Mouse (Mus musculus): ENCODE data around the gene Pip5kl1. TPM values are rescaled to one million over a fixed set of nuclear protein-coding genes. Genes with fewer than 3 reads are reported as not detected.

Gene Pip5kl1
- 0.23 TPM in 1 of 2 replicates, not detected in the other for total RNA-seq (2021)
- long read RNA-seq, experiment 1, result 0 reads
- long read RNA-seq, experiment 2, result 0 reads

DNA sequence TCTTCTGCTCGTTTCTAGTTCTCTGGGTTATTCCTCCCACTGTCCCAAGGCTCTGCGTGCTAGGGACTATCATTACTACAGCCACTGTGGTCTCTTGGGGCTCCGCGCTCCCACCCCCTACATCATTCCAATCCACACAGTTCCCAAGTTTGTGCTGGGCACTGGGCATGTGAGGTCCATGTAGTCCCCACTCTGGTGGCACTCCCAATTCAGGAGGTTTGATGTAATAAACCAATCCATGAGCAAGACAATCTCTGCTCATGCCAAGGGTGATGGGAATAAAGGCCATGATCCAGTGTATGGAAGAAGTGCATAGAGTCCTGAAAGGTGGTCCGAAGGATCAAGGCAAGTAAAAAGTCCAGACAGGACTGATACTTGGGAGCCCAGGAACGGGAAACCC, at the start of gene Pip5kl1:
Gene Pip5kl1, plus strand, starts transcription at position 301 of the 400 bp plus-strand sequence.
- DNase-seq, result no peak

DNA sequence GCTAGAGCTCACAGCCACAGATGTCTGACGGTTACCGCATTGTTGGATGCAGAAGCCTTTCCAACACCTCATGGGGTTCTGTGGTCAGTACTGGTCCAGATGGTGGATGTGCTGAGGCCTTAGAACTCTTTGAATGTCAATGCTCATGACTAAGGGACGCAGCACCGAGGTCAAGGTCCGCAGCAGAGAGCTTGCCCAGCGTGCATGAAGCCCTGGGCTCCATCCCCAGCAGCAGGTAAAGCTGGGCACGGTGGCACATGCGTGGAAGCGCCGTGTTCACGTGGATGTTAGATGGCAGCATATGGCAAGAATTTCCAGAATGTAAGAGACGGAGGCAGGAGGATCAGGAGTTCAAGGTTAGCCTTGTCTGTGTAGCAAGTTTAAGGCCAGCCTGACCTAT, 48.8 kb upstream of the Pip5kl1 start:
- no peak for DNase-seq

DNA sequence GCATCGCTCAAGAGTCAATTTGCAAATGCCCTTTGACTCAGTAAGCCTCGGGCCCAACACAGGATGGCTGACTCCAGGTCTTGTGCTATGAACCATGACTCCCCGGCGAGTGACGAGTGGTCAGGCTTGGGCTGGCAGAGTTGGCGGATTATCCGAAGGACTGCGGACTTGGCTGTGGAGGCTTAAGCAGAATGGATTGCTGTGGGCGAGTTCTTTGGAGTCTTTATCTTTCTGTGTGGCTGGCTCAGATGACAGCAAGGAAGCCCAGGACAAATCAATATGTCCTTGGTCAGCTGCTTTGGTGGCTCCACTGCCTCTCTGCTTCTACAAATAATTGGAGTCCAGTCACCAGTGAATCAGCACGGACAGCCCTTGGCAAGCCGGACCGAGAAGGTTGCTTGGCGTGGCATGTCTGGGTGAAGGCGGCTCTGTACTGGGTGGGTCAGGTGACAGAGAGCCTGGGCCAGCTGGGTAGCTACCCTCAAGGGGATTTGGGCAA, 47.1 kb upstream of the Pip5kl1 start:
- peak; percentile 87 for DNase-seq

DNA sequence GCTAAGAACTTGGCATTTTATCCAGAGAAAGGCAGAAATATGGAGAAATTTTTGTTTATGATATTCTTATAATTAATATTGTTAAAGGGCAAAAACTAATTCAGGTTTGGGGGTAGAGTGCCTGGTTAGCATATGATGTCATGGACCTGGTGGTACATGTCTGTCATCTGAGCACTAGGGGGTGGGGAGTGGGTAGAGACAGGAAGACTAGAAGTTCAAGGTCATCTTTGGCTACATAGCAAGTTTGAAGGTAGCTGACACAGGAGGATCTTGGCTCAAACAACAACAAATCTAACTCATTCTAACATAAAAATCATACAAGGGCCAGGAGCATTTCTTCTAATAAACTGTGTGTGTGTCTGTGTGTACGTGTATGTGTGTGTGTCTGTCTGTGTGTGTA, 46.3 kb upstream of the Pip5kl1 start:
- no peak for DNase-seq

DNA sequence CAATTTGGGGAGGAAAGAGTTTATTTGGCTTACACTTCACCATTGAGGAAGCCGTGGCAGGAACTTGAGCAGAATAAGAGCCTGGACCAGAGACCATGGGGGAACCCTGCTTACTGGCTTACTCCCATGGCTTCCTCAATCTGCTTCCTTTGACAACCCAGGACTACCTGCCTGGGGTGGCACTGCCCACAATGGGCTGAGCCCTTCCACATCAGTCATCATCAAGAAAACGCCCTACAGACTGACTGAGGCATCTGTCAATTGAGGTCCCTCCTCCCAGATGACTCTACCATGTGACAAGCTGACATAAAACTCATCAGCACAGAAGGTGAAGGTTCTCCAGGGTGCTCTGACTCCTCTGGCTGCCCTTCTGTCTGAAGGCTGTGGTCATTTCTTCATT, 44.1 kb upstream of the Pip5kl1 start:
- no peak for DNase-seq

DNA sequence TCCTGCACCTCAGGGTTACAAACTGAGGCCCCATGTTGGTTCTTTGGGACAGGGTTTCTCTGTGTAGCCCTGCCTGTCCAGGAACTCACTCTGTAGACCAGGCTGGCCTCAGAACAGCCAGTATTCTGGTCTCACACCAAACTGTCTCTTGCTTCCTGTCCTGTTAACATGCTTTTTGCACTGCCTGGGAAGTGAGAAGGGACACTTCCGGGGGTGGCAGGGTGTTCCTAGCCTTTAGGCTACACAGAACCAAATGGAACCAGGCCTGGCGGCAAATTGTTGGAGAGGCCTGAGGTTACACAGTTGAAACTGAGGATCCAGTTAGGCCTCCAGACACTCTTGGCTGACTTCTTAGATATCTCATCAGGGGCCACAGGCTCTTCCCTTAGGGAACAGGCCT, 41.4 kb upstream of the Pip5kl1 start:
- DNase-seq, result no peak

DNA sequence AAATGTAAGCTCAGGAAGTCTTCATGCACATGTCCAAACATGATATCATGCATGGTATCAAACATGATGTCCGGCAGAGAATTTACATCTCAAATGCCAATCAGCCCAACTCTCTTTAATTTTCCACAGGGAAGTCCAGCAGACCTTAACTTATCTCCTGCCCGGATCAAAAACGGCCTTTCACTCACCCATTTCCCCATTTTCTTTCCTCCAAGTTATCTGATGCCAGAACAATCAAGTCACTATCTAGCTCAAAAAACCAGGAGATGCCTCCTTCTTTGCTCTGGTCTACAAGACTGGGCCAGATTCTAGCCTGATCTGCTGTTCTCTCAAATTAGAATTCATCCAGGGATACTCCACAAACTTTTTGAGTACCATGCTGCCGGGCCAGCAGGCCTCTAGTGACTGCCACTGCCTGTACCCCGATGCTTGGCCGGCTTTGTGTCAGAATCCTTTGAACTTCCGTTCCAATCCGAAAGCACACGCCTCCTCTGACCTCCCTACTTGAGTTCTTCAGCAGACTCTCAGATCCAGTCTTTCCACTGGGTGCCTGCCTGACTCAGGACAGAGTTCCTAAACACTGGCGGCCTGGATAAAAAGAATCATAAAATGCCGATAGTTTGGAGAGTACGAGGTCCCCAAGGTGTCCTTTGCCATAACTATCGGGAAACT, 40.4 kb upstream of the Pip5kl1 start:
- DNase-seq, result peak; percentile 73

DNA sequence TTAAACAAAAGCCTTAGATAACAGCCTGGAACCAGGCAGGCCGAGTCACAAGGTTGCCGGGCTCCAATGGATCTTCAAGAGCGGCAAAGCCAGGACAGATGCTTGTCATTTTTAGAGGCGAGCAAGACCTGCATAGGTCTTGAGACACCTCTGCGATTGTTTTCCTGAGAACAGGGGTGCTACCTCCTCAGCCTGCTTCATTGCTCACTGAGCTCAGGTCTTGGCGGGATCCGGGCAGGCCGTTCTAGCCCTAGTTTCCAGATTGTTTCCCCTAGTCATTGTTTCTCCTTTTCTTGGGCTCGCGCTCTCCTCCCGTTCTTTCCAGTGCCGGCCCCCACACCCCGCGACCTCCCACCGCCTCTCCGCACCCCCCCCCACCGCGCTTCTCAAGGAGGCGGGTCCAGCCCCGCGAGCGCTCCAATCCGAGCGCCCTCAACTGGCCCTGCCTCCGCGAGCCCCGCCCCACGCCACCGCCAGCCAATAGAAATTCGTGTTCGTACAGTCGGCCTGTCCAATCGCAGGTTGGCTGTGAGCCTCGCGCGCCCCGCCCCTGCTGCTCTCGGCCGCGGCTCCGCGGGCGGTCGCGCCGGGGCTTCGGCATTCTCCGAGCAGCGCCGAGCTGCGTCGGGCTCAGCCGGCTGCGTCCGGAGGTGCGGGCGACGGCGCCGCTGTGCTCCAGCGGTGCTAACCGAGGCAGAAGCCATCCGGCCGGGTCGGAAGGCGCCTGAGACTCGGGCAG, 39.7 kb upstream of the Pip5kl1 start, which contains the start of gene Fam102a:
Gene Fam102a, plus strand, starts transcription at position 600 of the 739 bp plus-strand sequence.
- DNase-seq, result peak; percentile 99

DNA sequence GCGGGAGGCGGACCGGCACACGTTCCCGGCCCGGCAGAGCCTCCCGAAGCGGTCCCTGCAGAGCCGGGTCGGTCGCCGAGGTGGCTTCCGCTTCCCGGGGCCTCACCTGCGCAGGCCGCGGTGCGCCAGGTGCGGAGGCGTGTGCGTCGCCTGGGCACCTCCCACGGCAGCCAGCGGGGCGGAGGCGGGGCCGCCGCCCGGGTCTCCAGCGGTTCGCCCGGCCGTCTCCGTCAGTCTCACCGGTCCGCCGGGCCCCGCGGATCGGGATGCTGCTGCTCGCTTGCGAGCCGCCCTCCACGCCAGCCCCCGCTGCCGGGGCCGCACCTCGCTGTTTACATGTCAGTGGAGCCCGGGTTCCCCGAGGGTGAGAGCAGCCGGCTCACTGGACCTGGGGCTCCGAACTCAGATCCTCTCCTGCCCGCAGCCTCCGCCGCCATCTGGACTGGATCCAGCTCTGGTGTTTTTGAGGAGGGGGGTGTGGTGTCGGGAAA, 39.1 kb upstream of the Pip5kl1 start:
- DNase-seq, result peak; percentile 73

DNA sequence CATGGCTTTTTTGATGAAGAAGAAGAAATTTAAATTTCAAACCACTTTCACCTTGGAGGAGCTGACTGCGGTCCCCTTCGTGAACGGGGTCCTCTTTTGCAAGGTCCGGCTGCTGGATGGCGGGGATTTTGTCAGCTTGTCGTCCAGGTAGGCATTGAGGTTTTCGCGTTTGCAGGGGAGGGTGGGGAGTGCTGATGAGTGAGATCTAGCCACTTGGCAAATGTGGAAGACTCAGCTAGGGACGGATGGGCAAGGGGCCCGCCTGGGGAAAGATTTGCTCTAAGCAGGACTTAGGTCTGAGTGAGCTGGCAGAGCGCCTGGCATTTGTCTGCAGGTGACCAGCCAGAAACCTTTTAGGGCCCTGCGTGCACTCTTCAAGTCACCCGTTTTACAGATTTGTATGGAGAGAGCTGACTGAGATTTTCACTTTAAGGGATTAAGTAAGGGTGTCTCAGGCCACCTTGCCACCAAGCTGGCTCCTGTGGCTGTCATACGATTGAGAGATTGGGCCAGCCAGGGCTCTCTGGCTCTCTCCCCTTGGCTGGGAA, 38.4 kb upstream of the Pip5kl1 start:
- peak; percentile 47 for DNase-seq

DNA sequence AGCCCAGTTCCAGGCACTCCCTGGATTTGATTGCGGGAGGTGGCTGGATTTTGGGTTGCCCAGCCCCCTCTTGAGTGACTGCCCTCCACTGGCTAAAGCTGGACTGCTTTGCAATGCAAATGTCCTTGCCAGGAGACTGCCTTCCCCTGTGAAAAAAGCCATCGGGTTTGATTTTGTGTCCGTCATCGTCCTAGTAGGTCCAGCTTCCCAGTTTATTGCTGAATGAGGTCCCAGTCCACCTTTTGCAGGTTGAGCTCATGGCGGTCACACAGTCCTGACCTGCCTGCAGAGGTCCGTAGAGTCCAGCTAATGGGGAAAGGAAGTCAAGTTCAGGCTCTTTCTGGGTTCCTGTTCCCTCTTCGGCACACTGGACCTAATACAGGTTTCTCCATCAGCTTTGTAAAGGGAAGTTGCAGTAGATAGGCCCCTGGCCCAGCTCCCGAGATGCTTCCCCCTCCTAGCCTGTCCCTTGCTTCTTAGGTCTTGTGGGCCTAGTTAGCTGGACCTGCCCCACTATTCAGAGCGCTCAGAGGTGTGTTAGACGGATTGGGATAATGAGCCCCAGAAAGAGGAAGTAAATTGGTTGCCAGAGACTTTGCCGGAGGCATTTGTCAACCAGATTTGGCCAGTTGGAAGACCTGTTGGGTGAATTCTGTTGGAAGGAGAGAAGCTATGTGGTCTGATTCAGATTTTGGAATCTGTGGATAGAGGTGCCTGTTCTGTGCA, 37.8 kb upstream of the Pip5kl1 start:
- DNase-seq, result peak; percentile 78

DNA sequence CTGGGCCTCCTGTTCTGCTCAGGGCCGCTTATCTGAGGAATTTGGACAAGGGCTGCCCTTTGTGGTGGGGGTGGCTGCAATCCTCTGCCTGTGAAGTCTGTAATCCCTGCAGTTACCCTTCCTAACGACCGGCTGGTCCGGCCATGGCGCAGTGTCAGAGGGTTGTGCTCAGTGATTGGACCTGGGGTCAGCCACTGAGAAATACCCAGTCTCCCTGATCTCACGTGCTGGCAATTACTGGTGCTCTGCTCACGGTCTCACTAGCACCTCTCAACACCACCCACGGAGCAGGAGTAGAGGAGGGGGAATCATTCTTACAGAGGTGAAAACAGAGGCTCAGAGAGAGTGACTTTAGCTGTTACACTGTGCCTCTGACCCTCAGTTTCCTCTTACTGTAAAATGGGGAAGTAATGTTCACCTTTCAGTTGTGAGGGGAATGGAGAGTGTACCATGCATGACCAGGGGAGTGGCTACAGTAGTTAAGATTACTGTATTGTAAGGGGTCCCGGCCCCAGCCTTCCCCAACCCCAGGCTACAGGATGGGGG, 37.2 kb upstream of the Pip5kl1 start:
- peak; percentile 60 for DNase-seq

DNA sequence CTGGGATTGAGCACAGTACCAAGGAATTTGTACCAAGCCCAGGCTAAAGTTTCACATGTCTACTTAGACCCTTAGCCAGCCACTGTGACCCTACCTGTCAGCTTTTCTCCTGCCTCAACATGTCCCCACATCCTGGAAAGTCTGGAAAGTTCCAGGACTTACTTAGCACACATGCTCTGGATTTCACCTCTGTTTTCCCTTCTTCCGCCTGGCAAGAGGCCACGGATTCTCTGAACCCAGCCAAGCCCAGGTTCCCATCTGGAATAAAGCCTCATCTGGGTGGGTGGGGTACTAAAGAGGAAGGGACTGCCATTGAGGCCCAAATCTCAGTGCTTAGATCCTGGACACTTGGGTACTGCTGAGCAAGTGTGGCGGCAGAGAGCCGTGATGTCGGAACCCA, 36.7 kb upstream of the Pip5kl1 start:
- DNase-seq, result no peak

DNA sequence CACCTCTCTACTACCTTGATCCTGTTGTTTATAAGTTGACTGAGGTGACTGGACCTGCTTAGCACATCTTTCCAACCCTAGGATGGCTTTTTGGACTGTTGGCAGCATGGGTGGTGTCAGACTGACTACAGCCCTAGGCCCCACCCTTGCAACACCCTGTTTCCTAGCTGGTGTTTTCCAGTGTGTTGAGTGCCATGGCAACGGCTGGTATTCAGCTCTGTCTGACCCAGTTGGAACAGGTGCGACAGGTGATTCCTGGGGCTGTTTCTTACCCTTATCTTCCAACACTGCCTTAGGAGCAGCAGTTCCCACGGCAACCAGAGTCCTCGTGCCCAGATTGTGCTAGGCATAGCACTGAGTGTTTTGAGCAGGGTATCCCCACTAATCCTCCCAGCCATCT, 36.1 kb upstream of the Pip5kl1 start:
- DNase-seq, result no peak

DNA sequence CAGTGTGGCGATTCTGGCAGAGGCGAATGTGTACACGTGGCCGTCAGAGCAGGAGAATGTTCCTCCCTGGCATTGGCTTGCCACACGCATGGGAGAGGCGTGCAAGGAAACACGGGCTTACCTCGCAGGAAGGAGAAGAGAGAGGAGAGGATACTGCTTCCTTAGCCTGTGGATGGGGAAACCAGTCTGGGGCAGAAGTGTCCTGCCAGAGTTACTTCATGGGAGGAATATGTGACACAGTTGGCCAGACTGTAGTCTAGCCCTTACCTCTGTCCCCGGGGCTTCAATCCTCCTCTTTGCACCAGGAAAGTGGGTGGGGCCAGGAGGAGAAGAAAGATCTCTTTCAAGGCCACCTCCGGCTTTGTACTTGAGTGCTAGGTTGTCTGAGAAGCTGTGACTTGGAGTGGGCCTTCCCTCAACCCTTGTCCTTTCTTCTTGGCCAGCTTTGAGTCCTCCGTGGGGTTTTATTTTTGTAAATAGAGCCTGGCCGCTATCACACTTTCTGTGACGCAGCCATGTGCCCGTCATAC, 35.1 kb upstream of the Pip5kl1 start:
- DNase-seq, result peak; percentile 48

DNA sequence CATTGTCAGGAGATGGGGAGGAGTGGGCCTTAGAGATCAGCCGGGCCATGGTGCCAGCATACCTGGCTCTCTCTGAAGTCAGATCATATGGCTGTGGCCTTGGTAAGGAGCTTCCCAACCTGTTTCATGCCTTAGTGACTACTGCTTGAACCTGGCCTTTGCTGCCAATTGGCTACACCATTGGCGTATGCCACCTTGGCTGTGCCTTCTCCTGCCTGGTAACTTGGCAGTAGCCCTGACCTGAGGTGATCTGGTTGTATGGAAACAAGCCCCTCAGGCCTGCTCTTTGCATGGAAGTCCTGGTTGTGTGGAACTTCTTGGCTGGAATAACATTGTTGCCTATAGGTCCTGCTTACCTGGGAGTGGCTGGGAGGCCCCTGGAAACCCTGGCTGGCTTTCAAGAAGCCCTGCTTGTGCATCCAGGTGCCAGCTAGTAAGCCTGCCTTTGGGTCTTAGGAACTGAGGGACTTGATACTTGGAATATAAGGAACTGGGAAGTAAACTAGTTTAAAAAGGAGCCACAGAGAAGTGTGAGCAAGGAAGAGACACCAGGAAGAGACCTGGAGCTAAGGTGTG, 33.2 kb upstream of the Pip5kl1 start:
- DNase-seq, result no peak

DNA sequence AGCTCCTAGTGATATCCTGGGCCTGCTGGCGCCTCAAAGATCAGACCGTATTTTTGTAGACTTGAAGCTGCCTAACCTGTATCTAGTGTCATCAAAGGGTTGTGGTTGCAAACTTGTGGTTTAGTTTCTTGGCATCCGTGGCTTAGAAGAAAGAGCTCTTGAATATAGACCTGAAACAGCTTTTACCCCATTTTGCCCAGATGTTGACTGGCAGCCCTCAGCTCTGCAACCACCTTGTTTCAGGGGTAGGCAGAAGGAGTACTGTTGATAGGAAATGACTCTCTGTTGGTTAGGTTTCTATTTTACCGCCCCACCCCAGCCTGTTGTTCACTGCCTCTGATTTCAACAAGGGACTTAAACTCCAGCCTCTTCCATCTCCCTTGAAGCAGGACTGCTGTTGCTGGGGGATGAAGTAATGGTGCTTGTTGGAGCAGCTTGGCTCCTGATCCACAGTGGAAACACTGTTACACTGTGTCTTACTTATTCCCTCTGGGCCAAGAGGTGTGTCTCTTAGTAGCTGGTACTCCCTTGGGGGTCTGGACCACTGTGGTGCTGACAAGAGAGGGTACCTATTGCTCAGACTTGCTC, 32.5 kb upstream of the Pip5kl1 start:
- no peak for DNase-seq

DNA sequence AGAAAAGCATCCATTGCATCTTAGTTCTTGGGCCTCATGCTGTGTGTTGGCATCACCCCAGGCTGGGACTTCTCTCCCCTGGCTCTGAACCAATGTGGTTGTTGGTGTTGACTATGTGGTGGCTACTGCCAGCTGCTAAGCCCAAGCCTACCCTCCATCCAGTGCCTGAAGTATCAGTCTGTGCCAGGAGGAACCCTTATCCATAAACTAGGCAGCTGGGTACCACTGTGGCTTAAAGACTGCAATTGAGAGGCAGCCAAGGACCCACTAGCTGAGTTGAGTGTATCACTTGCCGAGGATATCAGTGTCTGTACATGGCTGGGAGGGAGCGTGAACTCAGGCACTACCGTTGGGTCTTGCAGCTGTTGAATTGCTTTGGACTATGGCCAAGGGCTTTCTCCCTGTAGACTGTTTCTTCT, 31.6 kb upstream of the Pip5kl1 start:
- no peak for DNase-seq

DNA sequence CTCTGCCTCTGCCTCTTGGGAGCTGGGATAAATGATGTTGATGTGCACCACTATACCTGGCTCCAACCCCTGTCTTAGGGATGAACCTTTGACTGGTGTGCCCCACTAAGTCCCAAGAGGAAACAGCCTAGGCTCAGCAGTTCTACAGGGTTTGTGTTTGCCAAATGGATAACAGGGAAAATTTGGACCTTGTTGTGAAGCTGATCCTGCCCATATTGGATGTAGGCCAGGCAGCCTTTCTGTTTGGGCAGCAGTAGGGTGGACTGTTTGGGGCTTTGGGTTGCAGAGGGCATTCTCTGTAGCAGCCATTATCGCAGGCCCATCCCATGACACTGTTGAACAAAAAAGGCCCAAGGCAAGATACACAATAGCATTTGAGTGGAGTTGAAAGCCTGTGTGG, 27.6 kb upstream of the Pip5kl1 start:
- DNase-seq, result no peak

DNA sequence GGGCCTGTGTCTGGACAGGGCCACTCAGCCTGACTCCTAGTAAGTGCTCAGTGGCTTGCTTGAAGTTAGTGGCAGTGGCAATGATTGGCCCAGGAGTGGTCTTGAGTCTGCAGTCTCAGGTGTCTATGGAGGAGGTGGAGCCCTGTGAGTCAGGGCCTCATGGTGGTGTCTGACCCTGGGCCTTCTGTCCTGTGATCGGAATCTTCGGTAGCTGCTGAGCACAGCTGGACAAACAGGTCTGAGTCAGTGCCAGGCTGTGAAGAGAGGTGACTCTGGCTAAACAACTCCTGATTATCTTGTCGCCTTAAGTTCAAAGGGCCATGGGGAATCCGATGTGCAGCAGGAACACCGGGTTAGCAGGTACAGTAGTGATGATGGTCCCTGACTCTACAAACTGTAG, 27.2 kb upstream of the Pip5kl1 start:
- no peak for DNase-seq

Data from adrenal gland, postnatal 14 days (tissue).